ENCODE assay signal across 13 mouse cellular contexts in genomic region chr3:40704816-40705430, GRCm38 (mm10). TPM values are rescaled to one million over a fixed set of nuclear protein-coding genes. Genes with fewer than 3 reads are reported as not detected.
A peak's percentile ranks its signal among the peaks of the same experiment; 100 is the strongest.
DNase-seq lines count a peak whose midpoint lies in the region; ATAC-seq and TF ChIP-seq lines count a peak whose summit lies in the region.
"Had no signal": no experiment of that assay in that cellular context is flagged by ENCODE, and none has a peak within 500 bp of the region (broad histone marks: within the 10 kb centered on the region; RNA-seq: fewer than 3 reads in every experiment).

No protein-coding gene starts in this region.

- H3K27ac ChIP-seq in heart, embryonic 12.5 days (ENCODE audit: poor library complexity, severe bottlenecking), result no peak overlapping the region
- H3K27ac ChIP-seq in kidney, postnatal 0 days, result no peak overlapping the region
- H3K27ac ChIP-seq in intestine, embryonic 16.5 days (ENCODE audit: low read length), result no peak overlapping the region
- no peak overlapping the region for H3K27ac ChIP-seq in forebrain, embryonic 10.5 days
- H3K27ac ChIP-seq: forebrain, embryonic 12.5 days; midbrain, embryonic 13.5 days had no signal

- no peaks in the 10 kb centered on the region for H3K4me1 ChIP-seq in heart, embryonic 12.5 days (replicated peaks)
- no peaks in the 10 kb centered on the region for H3K4me1 ChIP-seq in kidney, postnatal 0 days (replicated peaks; ENCODE audit: insufficient read depth, low read length)
- no peaks in the 10 kb centered on the region for H3K4me1 ChIP-seq in intestine, embryonic 16.5 days (ENCODE audit: control insufficient read depth, insufficient read depth, low read length)
- H3K4me1 ChIP-seq in forebrain, embryonic 10.5 days, result no peaks in the 10 kb centered on the region
- H3K4me1 ChIP-seq: forebrain, embryonic 12.5 days; midbrain, embryonic 13.5 days had no signal

- no peak overlapping the region for H3K9ac ChIP-seq in heart, embryonic 12.5 days
- no peak overlapping the region for H3K9ac ChIP-seq in kidney, postnatal 0 days (ENCODE audit: low read depth, low read length)
- H3K9ac ChIP-seq in intestine, embryonic 16.5 days (ENCODE audit: low read depth, low read length), result no peak overlapping the region
- H3K9ac ChIP-seq: forebrain, embryonic 12.5 days; midbrain, embryonic 13.5 days had no signal

- H3K9me3 ChIP-seq in heart, embryonic 12.5 days (replicated peaks), result peaks cover 6% of the 10 kb centered on the region; the same call in 1 of the 2 replicates
- H3K9me3 ChIP-seq in kidney, postnatal 0 days (replicated peaks; ENCODE audit: low read length), result no peaks in the 10 kb centered on the region
- H3K9me3 ChIP-seq in intestine, embryonic 16.5 days (ENCODE audit: control insufficient read depth, low read length), result no peaks in the 10 kb centered on the region
- peaks cover 10% of the 10 kb centered on the region for H3K9me3 ChIP-seq in forebrain, embryonic 10.5 days

- H3K4me2 ChIP-seq in heart, embryonic 12.5 days, result no peak overlapping the region
- no peak overlapping the region for H3K4me2 ChIP-seq in kidney, postnatal 0 days (ENCODE audit: low read length)
- no peak overlapping the region for H3K4me2 ChIP-seq in intestine, embryonic 16.5 days (ENCODE audit: low read depth, low read length)
- H3K4me2 ChIP-seq: forebrain, embryonic 12.5 days; midbrain, embryonic 13.5 days had no signal

- H3K36me3 ChIP-seq in heart, embryonic 12.5 days, result no peaks in the 10 kb centered on the region
- no peaks in the 10 kb centered on the region for H3K36me3 ChIP-seq in kidney, postnatal 0 days (ENCODE audit: insufficient read depth, low read length)
- H3K36me3 ChIP-seq in intestine, embryonic 16.5 days (ENCODE audit: control insufficient read depth, insufficient read depth, low read length), result no peaks in the 10 kb centered on the region
- H3K36me3 ChIP-seq in forebrain, embryonic 10.5 days (replicated peaks), result peaks cover 14% of the 10 kb centered on the region

- no peak overlapping the region for H3K4me3 ChIP-seq in heart, embryonic 12.5 days
- no peak overlapping the region for H3K4me3 ChIP-seq in kidney, postnatal 0 days (replicated peaks; ENCODE audit: low read depth, low read length)
- no peak overlapping the region for H3K4me3 ChIP-seq in intestine, embryonic 16.5 days (ENCODE audit: low read length)
- H3K4me3 ChIP-seq in forebrain, embryonic 10.5 days, result no peak overlapping the region
- H3K4me3 ChIP-seq: forebrain, embryonic 12.5 days; midbrain, embryonic 13.5 days had no signal

- no peak for TF ChIP-seq CTCF in kidney, postnatal 0 days (IDR thresholded peaks at IDR 0.05; ENCODE audit: low read depth)

- no peaks in the 10 kb centered on the region for H3K27me3 ChIP-seq in heart, embryonic 12.5 days (replicated peaks)
- H3K27me3 ChIP-seq in kidney, postnatal 0 days (ENCODE audit: insufficient read depth, low read length), result no peaks in the 10 kb centered on the region
- no peaks in the 10 kb centered on the region for H3K27me3 ChIP-seq in intestine, embryonic 16.5 days (replicated peaks; ENCODE audit: control insufficient read depth, insufficient read depth, low read length)
- no peaks in the 10 kb centered on the region for H3K27me3 ChIP-seq in forebrain, embryonic 10.5 days (ENCODE audit: poor library complexity, severe bottlenecking)
- H3K27me3 ChIP-seq: forebrain, embryonic 12.5 days; midbrain, embryonic 13.5 days had no signal

- DNase-seq in heart, adult 11 months, result peak; percentile 93
- peak; percentile 80 for DNase-seq in 416B (ENCODE audit: low read depth)
- peak; percentile 6 for DNase-seq in kidney, postnatal 0 days (ENCODE audit: low spot score)
- DNase-seq in lung, postnatal 36 days, result peak; percentile 34
- no peak for DNase-seq in cerebellum, postnatal 36 days
- no peak for DNase-seq in forebrain, embryonic 10.5 days (ENCODE audit: extremely low spot score, low spot score)
- DNase-seq: layer of hippocampus, adult 9-11 months; right cerebral cortex, postnatal 25 days had no signal

- no peak for ATAC-seq in heart, embryonic 12.5 days (ENCODE audit: insufficient number of reproducible peaks, low FRiP score)
- ATAC-seq in kidney, postnatal 0 days (replicated peaks; ENCODE audit: low FRiP score, low read depth), result peak; percentile 80; the same call in 1 of the 2 replicates
- no peak for ATAC-seq in intestine, embryonic 16.5 days
- ATAC-seq: midbrain, embryonic 13.5 days had no signal

- 74% methylated on average over 5 of the region's 5 CpGs for WGBS in heart, embryonic 12.5 days
- 63% methylated on average over 5 of the region's 5 CpGs for WGBS in kidney, postnatal 0 days
- WGBS in intestine, embryonic 16.5 days, result 64% methylated on average over 5 of the region's 5 CpGs
- 93% methylated on average over 5 of the region's 5 CpGs for WGBS in forebrain, embryonic 10.5 days

RNA-seq across cellular contexts. Expression of gene Slc25a31, which starts 3.7 kb away (rescaled TPM):
- polyA plus RNA-seq in heart, embryonic 12.5 days (2016; fragmentation: Nextera tagmentation; extraction: Ambion mirVana), result 0.51 and 0.74 TPM in 2 replicates
- polyA plus RNA-seq in kidney, postnatal 0 days (2015; fragmentation: Nextera tagmentation; extraction: Ambion mirVana), result 0.10 and 0.11 TPM in 2 replicates
- polyA plus RNA-seq in intestine, embryonic 16.5 days (2015; fragmentation: Nextera tagmentation; extraction: Ambion mirVana), result 0.10 and 0.16 TPM in 2 replicates
- polyA plus RNA-seq in forebrain, embryonic 10.5 days (2016; fragmentation: Nextera tagmentation; extraction: Ambion mirVana), result 0.10 TPM in 1 of 2 replicates, not detected in the other
- polyA plus RNA-seq: G1E had no signal

RNA-seq across cellular contexts. Expression of gene Hspa4l, which starts 39.4 kb away (rescaled TPM):
- 36.9 and 38.7 TPM in 2 replicates for polyA plus RNA-seq in heart, embryonic 12.5 days (2016; fragmentation: Nextera tagmentation; extraction: Ambion mirVana)
- 9.9 and 10.3 TPM in 2 replicates for polyA plus RNA-seq in kidney, postnatal 0 days (2015; fragmentation: Nextera tagmentation; extraction: Ambion mirVana)
- polyA plus RNA-seq in intestine, embryonic 16.5 days (2015; fragmentation: Nextera tagmentation; extraction: Ambion mirVana), result 12.6 and 12.8 TPM in 2 replicates
- 49.6 and 58.9 TPM in 2 replicates for polyA plus RNA-seq in forebrain, embryonic 10.5 days (2016; fragmentation: Nextera tagmentation; extraction: Ambion mirVana)

Comparison
In these comparisons a context has a peak if more than half of its experiments do, and no peak if none do; other contexts are left out.
1. DNase-seq: peak in heart, adult 11 months (single experiment), 416B (single experiment), kidney, postnatal 0 days (single experiment) and lung, postnatal 36 days (single experiment); none in cerebellum, postnatal 36 days (0 of 2) and forebrain, embryonic 10.5 days (single experiment).